Mouse (Mus musculus): ENCODE measurements around the gene Pmp22.

DNA sequence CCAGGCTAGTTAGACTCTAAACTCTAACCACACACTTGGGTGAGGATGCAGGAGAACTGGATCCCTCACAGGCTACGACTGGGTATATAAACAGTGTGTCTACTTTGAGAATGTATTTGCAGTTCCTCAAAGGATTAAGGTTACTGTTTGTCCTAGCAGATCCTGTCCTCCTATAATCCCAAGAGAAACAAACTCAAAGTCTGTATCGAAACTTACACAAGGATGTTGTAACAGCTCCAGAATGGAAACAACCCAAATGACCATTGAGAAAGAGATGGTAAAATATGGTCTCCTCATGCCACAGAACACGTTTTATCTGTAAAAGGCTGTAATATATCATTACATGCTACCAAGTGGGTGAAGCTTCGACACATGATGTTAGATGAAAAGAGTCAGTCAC lies 39.0 kb downstream of the Pmp22 start:
- TF ChIP-seq TAL1 (IDR thresholded peaks at IDR 0.05; ENCODE audit: low read length) (no peak), ZMIZ1 (IDR thresholded peaks at IDR 0.05; ENCODE audit: low read depth, low read length) (no peak), CTCF (IDR thresholded peaks at IDR 0.05 in 2 of 3, conservative IDR thresholded peaks at IDR 0.05 in 1 of 3; ENCODE audit: control insufficient read depth in 1 of 3, insufficient read depth in 1 of 3, low read depth in 2 of 3, low read length in 3 of 3, poor library complexity in 1 of 3, severe bottlenecking in 1 of 3) (no peak), ZC3H11A (IDR thresholded peaks at IDR 0.05; ENCODE audit: low read depth, low read length) (no peak)
